Mouse (Mus musculus) heart, adult 2 months (tissue): ENCODE measurements around the gene Mup4. TPM values are rescaled to one million over a fixed set of nuclear protein-coding genes. Genes with fewer than 3 reads are reported as not detected.

Experiments
- DNase-seq, 2 experiments: peaks; one replicate each; pipeline ENCODE4 v3.0.0; 2021
- H3K27ac ChIP-seq: fragments of 200-600 bp; 2 replicates; pipeline ENCODE4 v1.8.1; 2022
- H3K27me3 ChIP-seq: fragments of 200-500 bp; 2 replicates; pipeline ENCODE4 v1.6.1; 2012; ENCODE audit warnings: mild to moderate bottlenecking, low read length, inconsistent platforms, mixed read lengths; ENCODE audit not compliant: control insufficient read depth, insufficient read depth
- H3K36me3 ChIP-seq: fragments of 200-500 bp; 2 replicates; pipeline ENCODE4 v1.6.1; 2012; ENCODE audit warnings: low read length, inconsistent platforms; ENCODE audit not compliant: control insufficient read depth, insufficient read depth
- H3K4me1 ChIP-seq: fragments of 200-500 bp; 2 replicates; pipeline ENCODE4 v1.6.1; 2011; ENCODE audit warnings: low read length; ENCODE audit not compliant: control insufficient read depth, insufficient read depth
- H3K4me3 ChIP-seq: fragments of 200-600 bp; 2 replicates; pipeline ENCODE4 v1.8.1; 2022
- H3K79me2 ChIP-seq: fragments of 200-500 bp; replicated peaks from 2 replicates; pipeline ENCODE4 v1.6.1; 2012; ENCODE audit warnings: mild to moderate bottlenecking, inconsistent platforms, low read length, moderate library complexity, mixed read lengths; ENCODE audit not compliant: control insufficient read depth, insufficient read depth
- H3K9ac ChIP-seq: fragments of 200-500 bp; 2 replicates; pipeline ENCODE4 v1.6.1; 2012; ENCODE audit warnings: low read depth, mild to moderate bottlenecking, control low read depth, inconsistent platforms, low read length, mixed read lengths
- CTCF ChIP-seq: fragments of 200-600 bp; IDR thresholded peaks from 2 replicates; pipeline ENCODE4 v1.8.1; 2022; ENCODE audit warnings: antibody characterized with exemption, mild to moderate bottlenecking, moderate library complexity
- EP300 ChIP-seq: fragments of 200-500 bp; IDR thresholded peaks from 2 replicates; pipeline ENCODE4 v1.6.1; 2011; ENCODE audit warnings: low read depth, low read length, control low read depth; ENCODE audit not compliant: insufficient read depth
- POLR2A ChIP-seq: fragments of 200-500 bp; IDR thresholded peaks from 2 replicates; pipeline ENCODE4 v1.6.1; 2011; ENCODE audit warnings: mild to moderate bottlenecking, low read depth, low read length, control low read depth; ENCODE audit not compliant: insufficient read depth
- WGBS: fragments of 180-500 bp; shearing (Covaris S2); methylation state at CpG from one replicate; pipeline ENCODE4 v1.1.7; 2018; 5-methylcytosine and 5-hydroxymethylcytosine counted together
- intact Hi-C: fragments of 180-260 bp; cut with DNase I; formaldehyde crosslinking; loops from one replicate; pipeline ENCODE4 v1.15.1; 2025
- polyA plus RNA-seq: library from polyadenylated mRNA; depleted of rRNA; stranded (reverse); fragments of >200 nt; gene quantifications from 2 replicates; pipeline ENCODE4 v1.2.3, GENCODE M21; 2012; rRNA removed
- total RNA-seq, 2 experiments: library from RNA; stranded (reverse); gene quantifications; 2 replicates each; pipeline ENCODE4 v1.2.3; 2021

Gene Mup4
- total and polyA plus RNA-seq, 3 experiments, result not detected

- Histone ChIP-seq H3K4me3 (no peak overlapping the region), H3K4me1 (no peaks in the 10 kb centered on the region), H3K79me2 (no peaks in the 10 kb centered on the region), H3K36me3 (no peaks in the 10 kb centered on the region), H3K27ac (no peak overlapping the region), H3K27me3 (no peaks in the 10 kb centered on the region), H3K9ac (no peak overlapping the region)
- intact Hi-C loops, result no loop called here
- no peak for DNase-seq
- WGBS, result 89% methylated on average over 6 of the region's 6 CpGs
- TF ChIP-seq EP300 (no peak), CTCF (no peak), POLR2A (no peak)
Measured at GRCm38 (mm10) chr4:59907092-59907491, 53.4 kb downstream of the Mup4 start.

Other genes with a start within 250 kb of the Mup4 start
- gene Inip, start 159.1 kb downstream of the Mup4 start, total RNA-seq, result 1 to 10 TPM; 9.7 to 9.8 TPM
- 6.2 and 11.8 TPM in 2 replicates for gene Inip, start 159.1 kb downstream of the Mup4 start, polyA plus RNA-seq
- 1 to 10 TPM; 4.7 to 5.5 TPM for gene Snx30, start 154.9 kb downstream of the Mup4 start, total RNA-seq
- gene Snx30, start 154.9 kb downstream of the Mup4 start, polyA plus RNA-seq, result 1.9 and 3.6 TPM in 2 replicates
- under 1 TPM; 0.08 to 0.50 TPM for gene Slc46a2, start 45.7 kb downstream of the Mup4 start, total RNA-seq
- 0.78 and 0.85 TPM in 2 replicates for gene Slc46a2, start 45.7 kb downstream of the Mup4 start, polyA plus RNA-seq
- gene Mup6, start 3.6 kb upstream of the Mup4 start, total RNA-seq, result not detected
- not detected in 2 replicates for gene Mup6, start 3.6 kb upstream of the Mup4 start, polyA plus RNA-seq
- gene Mup7, start 109.8 kb upstream of the Mup4 start, total RNA-seq, result not detected
- gene Mup7, start 109.8 kb upstream of the Mup4 start, polyA plus RNA-seq, result not detected in 2 replicates
- gene Mup2, start 193.6 kb upstream of the Mup4 start, total RNA-seq, result not detected
- gene Mup2, start 193.6 kb upstream of the Mup4 start, polyA plus RNA-seq, result not detected in 2 replicates